Mouse (Mus musculus) intestine, postnatal 0 days (tissue): ENCODE measurements around the gene Cxcl12. TPM values are rescaled to one million over a fixed set of nuclear protein-coding genes. Genes with fewer than 3 reads are reported as not detected.

Source experiments
- ATAC-seq: fragments of 200-750 bp; cut with Nextera tagmentation; 2 replicates; pipeline ENCODE4 v1.8.0; 2017; ENCODE audit warnings: mild to moderate bottlenecking, moderate TSS enrichment, moderate library complexity
- H3K27ac ChIP-seq: fragments of 300-500 bp; sonication (generic); 2 replicates; pipeline ENCODE4 v1.5.1; 2014; ENCODE audit warnings: mild to moderate bottlenecking, low read depth, low read length, moderate library complexity
- H3K27me3 ChIP-seq: fragments of 300-500 bp; sonication (generic); replicated peaks from 2 replicates; pipeline ENCODE4 v1.6.1; 2014; ENCODE audit warnings: low read length, mixed read lengths; ENCODE audit not compliant: control insufficient read depth, insufficient read depth
- H3K36me3 ChIP-seq: fragments of 300-500 bp; sonication (generic); 2 replicates; pipeline ENCODE4 v1.6.1; 2014; ENCODE audit warnings: mild to moderate bottlenecking, moderate library complexity; ENCODE audit not compliant: control insufficient read depth, insufficient read depth
- H3K4me1 ChIP-seq: fragments of 300-500 bp; sonication (generic); replicated peaks from 2 replicates; pipeline ENCODE4 v1.6.1; 2014; ENCODE audit warnings: antibody characterized with exemption, low read length, mixed read lengths; ENCODE audit not compliant: control insufficient read depth, insufficient read depth
- H3K4me2 ChIP-seq: fragments of 300-500 bp; sonication (generic); replicated peaks from 2 replicates; pipeline ENCODE4 v1.6.1; 2014; ENCODE audit warnings: low read depth, mild to moderate bottlenecking, moderate library complexity
- H3K4me3 ChIP-seq: fragments of 300-500 bp; sonication (generic); 2 replicates; pipeline ENCODE4 v1.5.1; 2014; ENCODE audit warnings: low read depth, low read length
- H3K9ac ChIP-seq: fragments of 300-500 bp; sonication (generic); 2 replicates; pipeline ENCODE4 v1.6.1; 2014; ENCODE audit warnings: mild to moderate bottlenecking, low read depth, low read length
- H3K9me3 ChIP-seq: fragments of 300-500 bp; sonication (generic); 2 replicates; pipeline ENCODE4 v1.6.1; 2016; ENCODE audit warnings: mixed run types; ENCODE audit not compliant: control insufficient read depth
- CTCF ChIP-seq: sonication (generic); IDR thresholded peaks from 2 replicates; pipeline ENCODE4 v1.5.1; 2016; ENCODE audit warnings: low read depth, mild to moderate bottlenecking, control low read depth, antibody characterized with exemption, moderate library complexity
- WGBS: fragments of 180-500 bp; shearing (Covaris S2); extraction: QIAGEN DNeasy Blood & Tissue Kit; methylation state at CpG from one replicate; pipeline ENCODE4 v1.1.7; 2014; 5-methylcytosine and 5-hydroxymethylcytosine counted together
- polyA plus RNA-seq: library from polyadenylated mRNA; unstranded; fragments of >200 nt; fragmentation: Nextera tagmentation; extraction: Ambion mirVana; gene quantifications from 2 replicates; pipeline ENCODE4 v1.2.1, GENCODE M21; 2015

Cxcl12 gene
- polyA plus RNA-seq, 1 experiment from 2014 or later, result 58.0 TPM

DNA sequence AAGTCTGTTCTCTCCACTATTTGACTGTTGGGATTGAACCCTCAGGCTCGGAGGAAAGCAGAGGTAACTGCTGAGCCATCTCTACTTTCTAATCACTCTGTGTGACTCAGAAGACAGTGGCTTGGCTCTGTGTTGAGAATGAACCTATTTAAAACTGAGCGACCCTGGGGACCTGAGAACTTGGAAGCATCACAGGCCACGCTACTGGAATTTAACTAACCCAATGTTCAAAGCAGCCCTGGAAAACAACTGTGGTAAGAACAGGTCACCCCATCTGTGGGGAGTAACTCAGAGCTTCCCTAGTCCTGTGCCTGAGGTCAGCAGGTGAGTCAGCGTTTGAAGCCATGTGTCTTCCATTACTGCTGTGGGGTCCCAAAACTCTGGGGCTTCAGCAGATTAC, 17.0 kb downstream of the Cxcl12 start:
- 89% methylated on average over 4 of the region's 4 CpGs for WGBS
- ATAC-seq, result no peak
- no peak for TF ChIP-seq CTCF
- no peak overlapping the region for H3K9ac ChIP-seq
- no peak overlapping the region for H3K4me2 ChIP-seq
- no peaks in the 10 kb centered on the region for H3K36me3 ChIP-seq
- no peaks in the 10 kb centered on the region for H3K4me1 ChIP-seq
- no peaks in the 10 kb centered on the region for H3K27me3 ChIP-seq
- H3K27ac ChIP-seq, result no peak overlapping the region
- no peak overlapping the region for H3K4me3 ChIP-seq
- H3K9me3 ChIP-seq, result no peaks in the 10 kb centered on the region

DNA sequence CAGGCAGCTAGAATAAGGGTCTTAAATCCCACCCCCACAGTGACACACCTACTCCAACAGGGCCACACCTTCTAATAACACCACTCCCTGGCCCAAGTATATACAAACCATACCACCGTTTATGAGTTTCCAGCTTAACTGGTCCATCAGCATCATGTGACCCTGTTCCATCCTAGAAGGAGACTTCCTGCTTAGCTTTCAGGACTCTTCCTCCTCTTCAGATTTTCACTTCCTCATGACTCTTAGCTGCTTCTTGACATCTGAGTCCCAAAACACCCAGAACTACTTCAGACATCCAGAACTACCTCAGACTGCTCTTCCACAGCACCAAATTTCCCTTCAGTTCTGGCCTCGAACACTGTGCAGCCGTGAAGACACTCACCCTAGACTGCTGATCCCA, 22.1 kb downstream of the Cxcl12 start:
- no peaks in the 10 kb centered on the region for H3K9me3 ChIP-seq
- TF ChIP-seq CTCF, result no peak
- H3K27ac ChIP-seq, result no peak overlapping the region
- H3K9ac ChIP-seq, result no peak overlapping the region
- no peak overlapping the region for H3K4me2 ChIP-seq
- no peaks in the 10 kb centered on the region for H3K4me1 ChIP-seq
- H3K4me3 ChIP-seq, result no peak overlapping the region
- no peaks in the 10 kb centered on the region for H3K27me3 ChIP-seq
- H3K36me3 ChIP-seq, result no peaks in the 10 kb centered on the region
- 85% methylated on average over 3 of the region's 3 CpGs for WGBS
- ATAC-seq, result no peak

DNA sequence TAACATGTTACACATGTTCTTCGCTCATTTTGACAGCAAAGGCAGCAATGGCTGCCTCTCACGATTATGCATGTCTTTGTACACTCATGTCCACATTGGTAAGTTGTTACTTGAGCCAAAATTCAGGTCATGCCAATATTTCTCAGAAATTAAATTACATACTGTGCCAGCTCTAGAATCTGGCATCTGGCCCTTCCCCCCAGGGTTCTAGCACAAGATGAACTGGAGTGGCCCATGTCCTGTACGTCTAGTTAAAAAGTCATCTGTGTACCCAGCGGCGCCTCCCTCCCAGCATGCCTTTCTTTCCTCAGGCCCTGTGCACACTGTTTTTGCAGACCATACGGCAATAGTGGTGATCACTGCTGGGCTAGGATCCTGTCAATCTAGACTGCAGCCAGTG, 23.4 kb downstream of the Cxcl12 start:
- no peak for ATAC-seq
- Histone ChIP-seq H3K9ac (no peak overlapping the region), H3K4me1 (no peaks in the 10 kb centered on the region), H3K36me3 (no peaks in the 10 kb centered on the region), H3K4me2 (no peak overlapping the region), H3K4me3 (no peak overlapping the region), H3K9me3 (no peaks in the 10 kb centered on the region), H3K27me3 (no peaks in the 10 kb centered on the region), H3K27ac (no peak overlapping the region)
- TF ChIP-seq CTCF, result no peak
- WGBS, result 89% methylated on average over 6 of the region's 6 CpGs

DNA sequence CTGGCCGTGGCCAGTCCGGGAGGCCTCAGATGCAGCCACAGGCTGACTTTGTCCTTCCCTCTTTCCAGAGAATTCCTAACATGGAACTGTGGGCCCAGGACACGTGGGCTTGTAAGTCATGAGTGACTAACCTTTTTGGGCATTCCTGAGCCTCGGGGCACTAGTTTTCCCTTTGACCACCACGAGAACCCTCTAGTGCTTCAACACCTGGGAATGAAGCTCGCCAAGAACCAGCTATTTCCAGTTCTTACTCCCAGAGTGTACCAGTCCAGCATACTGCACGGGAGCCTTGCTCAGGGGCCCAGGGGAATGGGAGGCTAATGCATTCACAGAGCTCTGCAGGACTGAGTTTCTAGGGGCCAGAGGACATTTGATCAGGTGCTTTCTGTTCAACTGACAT, 24.3 kb downstream of the Cxcl12 start:
- Histone ChIP-seq H3K36me3 (no peaks in the 10 kb centered on the region), H3K9ac (no peak overlapping the region), H3K4me2 (no peak overlapping the region), H3K27ac (no peak overlapping the region), H3K4me1 (no peaks in the 10 kb centered on the region), H3K9me3 (no peaks in the 10 kb centered on the region), H3K27me3 (no peaks in the 10 kb centered on the region), H3K4me3 (no peak overlapping the region)
- TF ChIP-seq CTCF, result no peak
- WGBS, result 87% methylated on average over 7 of the region's 7 CpGs
- no peak for ATAC-seq

DNA sequence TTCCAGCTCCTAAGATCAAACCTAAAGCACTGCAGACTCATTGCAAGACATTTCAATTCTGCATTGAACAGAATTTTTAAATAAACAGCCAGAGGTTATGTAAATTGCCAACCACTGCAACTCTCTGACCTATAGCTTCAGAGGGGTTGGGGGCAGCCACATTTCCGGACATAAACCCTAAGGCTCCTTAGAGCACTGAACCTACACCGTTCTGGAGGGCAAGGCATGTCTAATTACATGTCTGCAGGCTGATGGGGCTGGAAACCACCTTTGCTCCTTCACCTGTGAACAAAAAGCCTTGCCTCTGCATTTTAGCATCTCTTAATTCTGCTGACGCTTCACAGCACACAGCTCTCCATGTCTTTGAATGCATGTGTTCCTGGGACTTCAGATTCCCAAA, 26.9 kb downstream of the Cxcl12 start:
- H3K27me3 ChIP-seq, result no peaks in the 10 kb centered on the region
- no peak for TF ChIP-seq CTCF
- H3K4me2 ChIP-seq, result no peak overlapping the region
- H3K36me3 ChIP-seq, result no peaks in the 10 kb centered on the region
- H3K4me1 ChIP-seq, result no peaks in the 10 kb centered on the region
- 81% methylated on average over 3 of the region's 3 CpGs for WGBS
- no peak overlapping the region for H3K27ac ChIP-seq
- no peaks in the 10 kb centered on the region for H3K9me3 ChIP-seq
- ATAC-seq, result no peak
- H3K4me3 ChIP-seq, result no peak overlapping the region
- H3K9ac ChIP-seq, result no peak overlapping the region

DNA sequence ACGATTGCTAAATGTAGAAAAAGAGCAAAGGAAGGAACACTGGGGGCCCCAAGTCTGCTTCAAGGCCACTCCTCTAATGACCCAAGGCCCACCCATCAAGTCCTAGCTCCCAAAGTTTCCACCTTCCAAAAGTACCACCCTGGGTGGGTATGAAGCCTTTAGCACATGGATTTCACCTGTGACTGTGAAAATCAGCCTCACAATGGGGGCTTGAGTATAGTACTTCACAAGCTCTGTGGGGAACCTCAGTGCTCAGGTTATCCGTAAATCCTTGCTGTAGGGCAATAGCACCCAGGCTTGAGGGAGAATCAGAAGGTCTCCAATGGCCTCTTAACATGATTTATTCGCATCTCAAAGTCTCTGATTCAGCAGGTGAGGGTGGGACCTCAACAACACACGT, 30.5 kb downstream of the Cxcl12 start:
- Histone ChIP-seq H3K36me3 (no peaks in the 10 kb centered on the region), H3K9ac (no peak overlapping the region), H3K27me3 (no peaks in the 10 kb centered on the region), H3K4me3 (no peak overlapping the region), H3K4me1 (no peaks in the 10 kb centered on the region), H3K9me3 (no peaks in the 10 kb centered on the region), H3K4me2 (no peak overlapping the region), H3K27ac (no peak overlapping the region)
- TF ChIP-seq CTCF, result no peak
- ATAC-seq, result no peak
- WGBS, result 81% methylated on average over 4 of the region's 4 CpGs

DNA sequence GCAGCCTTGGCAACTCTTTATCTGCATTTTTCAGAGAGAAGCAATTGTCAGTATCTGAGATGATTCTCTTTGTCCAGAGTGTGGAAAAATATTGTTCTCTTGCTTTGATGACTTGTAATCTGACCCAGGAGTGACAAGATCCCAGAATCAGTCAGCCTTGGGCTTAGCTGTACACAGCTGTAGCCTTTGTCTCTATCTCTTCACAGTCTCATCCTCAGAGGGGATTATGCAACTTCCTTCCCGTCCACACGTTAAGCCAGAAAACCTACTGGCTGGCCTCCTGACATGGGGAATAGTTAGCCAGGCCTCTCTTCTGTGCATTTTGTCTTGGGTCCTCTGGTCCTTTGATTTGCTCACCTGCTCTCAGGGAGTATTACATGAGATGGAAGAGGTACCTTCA, 31.4 kb downstream of the Cxcl12 start:
- Histone ChIP-seq H3K9me3 (no peaks in the 10 kb centered on the region), H3K27me3 (no peaks in the 10 kb centered on the region), H3K4me2 (no peak overlapping the region), H3K9ac (no peak overlapping the region), H3K4me1 (no peaks in the 10 kb centered on the region), H3K27ac (no peak overlapping the region), H3K36me3 (no peaks in the 10 kb centered on the region), H3K4me3 (no peak overlapping the region)
- 32% methylated on average over 2 of the region's 2 CpGs for WGBS
- no peak for TF ChIP-seq CTCF
- ATAC-seq, result no peak
